In the genomic region with DNA sequence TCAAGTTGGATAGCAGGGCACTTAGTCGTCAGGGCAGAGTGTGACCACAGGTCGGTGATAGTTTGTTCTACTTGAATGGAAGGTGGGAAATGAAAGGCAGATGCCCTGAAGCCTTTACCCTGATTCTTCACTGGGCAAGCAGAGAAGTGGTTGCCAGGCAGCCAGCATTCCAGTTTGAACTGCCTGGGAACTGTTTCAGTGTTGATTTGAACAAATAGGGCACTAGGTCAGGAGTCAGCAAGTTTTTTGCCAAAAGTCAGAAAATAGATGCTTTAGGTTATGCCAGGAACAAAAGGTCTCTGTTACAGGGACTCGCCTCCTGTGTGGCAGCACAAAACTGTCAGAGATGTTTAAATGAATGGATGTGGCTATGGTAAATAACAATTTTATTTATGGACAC, we compare ENCODE assay signal across 22 mouse cellular contexts. TPM values are rescaled to one million over a fixed set of nuclear protein-coding genes. Genes with fewer than 3 reads are reported as not detected.
A peak's percentile ranks its signal among the peaks of the same experiment; 100 is the strongest.
DNase-seq lines count a peak whose midpoint lies in the region; ATAC-seq and TF ChIP-seq lines count a peak whose summit lies in the region.
"Had no signal": no experiment of that assay in that cellular context is flagged by ENCODE, and none has a peak within 500 bp of the region (broad histone marks: within the 10 kb centered on the region; RNA-seq: fewer than 3 reads in every experiment).

No protein-coding gene starts in this region.

- H3K27ac ChIP-seq in kidney, embryonic 16.5 days (ENCODE audit: low read length) = no peak overlapping the region
- H3K27ac ChIP-seq in lung, postnatal 0 days (ENCODE audit: low read length) = no peak overlapping the region
- H3K27ac ChIP-seq in forebrain, embryonic 14.5 days (ENCODE audit: low read depth, low read length) = no peak overlapping the region
- H3K27ac ChIP-seq: forebrain, embryonic 10.5 days; heart, embryonic 13.5 days; neural tube, embryonic 12.5 days; stomach, embryonic 15.5 days had no signal

- no peak overlapping the region for H3K9ac ChIP-seq in kidney, embryonic 16.5 days (replicated peaks; ENCODE audit: low read length)
- no peak overlapping the region for H3K9ac ChIP-seq in lung, postnatal 0 days (replicated peaks; ENCODE audit: low read depth)
- H3K9ac ChIP-seq in forebrain, embryonic 14.5 days (ENCODE audit: low read length) = no peak overlapping the region
- H3K9ac ChIP-seq: heart, embryonic 13.5 days; neural tube, embryonic 12.5 days; stomach, embryonic 15.5 days had no signal

- H3K4me2 ChIP-seq in kidney, embryonic 16.5 days (replicated peaks; ENCODE audit: low read depth, low read length) = no peak overlapping the region
- H3K4me2 ChIP-seq in lung, postnatal 0 days (replicated peaks; ENCODE audit: low read depth, low read length) = no peak overlapping the region
- no peak overlapping the region for H3K4me2 ChIP-seq in forebrain, embryonic 14.5 days (ENCODE audit: low read length)
- H3K4me2 ChIP-seq: heart, embryonic 13.5 days; neural tube, embryonic 12.5 days; stomach, embryonic 15.5 days had no signal

- H3K4me1 ChIP-seq in kidney, embryonic 16.5 days (ENCODE audit: insufficient read depth, low read length) = no peaks in the 10 kb centered on the region
- no peaks in the 10 kb centered on the region for H3K4me1 ChIP-seq in lung, postnatal 0 days (ENCODE audit: insufficient read depth, low read depth, low read length)
- no peaks in the 10 kb centered on the region for H3K4me1 ChIP-seq in forebrain, embryonic 14.5 days (ENCODE audit: control insufficient read depth, insufficient read depth, low read length)
- H3K4me1 ChIP-seq: forebrain, embryonic 10.5 days; heart, embryonic 13.5 days; neural tube, embryonic 12.5 days; stomach, embryonic 15.5 days had no signal

- ATAC-seq in kidney, embryonic 16.5 days (ENCODE audit: low FRiP score, low TSS enrichment) = no peak
- ATAC-seq in lung, postnatal 0 days = no peak
- no peak for ATAC-seq in forebrain, embryonic 14.5 days
- ATAC-seq: intestine, embryonic 16.5 days; midbrain, embryonic 16.5 days had no signal

- TF ChIP-seq CTCF in lung, postnatal 0 days (IDR thresholded peaks at IDR 0.05) = no peak

- H3K4me3 ChIP-seq in kidney, embryonic 16.5 days (ENCODE audit: low read length) = no peak overlapping the region
- H3K4me3 ChIP-seq in lung, postnatal 0 days (ENCODE audit: low read depth, low read length) = no peak overlapping the region
- no peak overlapping the region for H3K4me3 ChIP-seq in forebrain, embryonic 14.5 days (ENCODE audit: low read depth, low read length)
- H3K4me3 ChIP-seq: forebrain, embryonic 10.5 days; heart, embryonic 13.5 days; neural tube, embryonic 12.5 days; stomach, embryonic 15.5 days had no signal

- no peaks in the 10 kb centered on the region; the same call in 1 of the 2 replicates for H3K27me3 ChIP-seq in kidney, embryonic 16.5 days (ENCODE audit: insufficient read depth, low read length)
- H3K27me3 ChIP-seq in lung, postnatal 0 days (replicated peaks; ENCODE audit: insufficient read depth, low read length) = no peaks in the 10 kb centered on the region
- H3K27me3 ChIP-seq in forebrain, embryonic 14.5 days (replicated peaks; ENCODE audit: control insufficient read depth, insufficient read depth, low read length) = no peaks in the 10 kb centered on the region
- H3K27me3 ChIP-seq: neural tube, embryonic 12.5 days; stomach, embryonic 15.5 days had no signal

- DNase-seq in adrenal gland, postnatal 14 days = peak; percentile 24
- DNase-seq in adrenal gland, adult 18-20 months (ENCODE audit: low spot score in 2 of 2) = no peak
- DNase-seq in kidney, adult 18-20 months = peak; percentile 33
- peak; percentile 6 for DNase-seq in retina, postnatal 1 day
- DNase-seq in retina, embryonic 14.5 days (ENCODE audit: low spot score) = no peak
- DNase-seq in lung, postnatal 0 days (ENCODE audit: low spot score) = no peak
- no peak for DNase-seq in forebrain, embryonic 14.5 days (ENCODE audit: low spot score)
- DNase-seq: heart, postnatal 4 days; liver; thymus, postnatal 25 days had no signal

- H3K36me3 ChIP-seq in kidney, embryonic 16.5 days (ENCODE audit: insufficient read depth, low read length) = no peaks in the 10 kb centered on the region
- H3K36me3 ChIP-seq in lung, postnatal 0 days (ENCODE audit: insufficient read depth, low read length) = no peaks in the 10 kb centered on the region
- no peaks in the 10 kb centered on the region for H3K36me3 ChIP-seq in forebrain, embryonic 14.5 days (ENCODE audit: control insufficient read depth, insufficient read depth, low read length)
- H3K36me3 ChIP-seq: forebrain, embryonic 10.5 days; heart, embryonic 13.5 days; neural tube, embryonic 12.5 days; stomach, embryonic 15.5 days had no signal

- TF ChIP-seq EP300 in lung, postnatal 0 days (IDR thresholded peaks at IDR 0.05) = no peak

- 58% methylated on average over 3 of the region's 3 CpGs for WGBS in kidney, embryonic 16.5 days
- 51% methylated on average over 3 of the region's 3 CpGs for WGBS in lung, postnatal 0 days
- 69% methylated on average over 3 of the region's 3 CpGs for WGBS in forebrain, embryonic 14.5 days

- no peaks in the 10 kb centered on the region for H3K9me3 ChIP-seq in kidney, embryonic 16.5 days (ENCODE audit: low read length)
- H3K9me3 ChIP-seq in lung, postnatal 0 days (ENCODE audit: low read length) = no peaks in the 10 kb centered on the region
- no peaks in the 10 kb centered on the region for H3K9me3 ChIP-seq in forebrain, embryonic 14.5 days (replicated peaks; ENCODE audit: control insufficient read depth, low read length)
- H3K9me3 ChIP-seq: forebrain, embryonic 10.5 days; heart, embryonic 13.5 days; neural tube, embryonic 12.5 days; stomach, embryonic 15.5 days had no signal

RNA-seq across cellular contexts. Expression of gene Tas2r144, which starts 7.2 kb away (rescaled TPM):
- not detected in 2 replicates for total RNA-seq in adrenal gland, postnatal 14 days (2021)
- not detected for total RNA-seq in adrenal gland, adult 18-20 months (2021)
- polyA plus RNA-seq in kidney, embryonic 16.5 days (2015; fragmentation: Nextera tagmentation; extraction: Ambion mirVana) = not detected in 2 replicates
- not detected in 2 replicates for polyA plus RNA-seq in lung, postnatal 0 days (2015; fragmentation: Nextera tagmentation; extraction: Ambion mirVana)
- polyA plus RNA-seq in forebrain, embryonic 14.5 days (2014; fragmentation: Nextera tagmentation; extraction: Ambion mirVana) = not detected in 2 replicates
- total RNA-seq: gastrocnemius, postnatal 4 days; heart, postnatal 4 days; left cerebral cortex, postnatal 10 days; megakaryocyte, adult 5-6 weeks had no signal
- polyA plus RNA-seq: embryonic facial prominence, embryonic 14.5 days; forebrain, embryonic 10.5 days; heart, embryonic 13.5 days; intestine, embryonic 16.5 days; lung, embryonic 16.5 days; midbrain, embryonic 16.5 days; neural tube, embryonic 12.5 days; stomach, embryonic 15.5 days had no signal

RNA-seq across cellular contexts. Expression of gene Gstk1, which starts 23.4 kb away (rescaled TPM):
- 108 and 147 TPM in 2 replicates for total RNA-seq in adrenal gland, postnatal 14 days (2021)
- total RNA-seq in adrenal gland, adult 18-20 months (2021) = 100 to 1,000 TPM in 1 of 2 experiments, 10 to 100 TPM in 1; 79.7 to 476 TPM
- polyA plus RNA-seq in kidney, embryonic 16.5 days (2015; fragmentation: Nextera tagmentation; extraction: Ambion mirVana) = 36.7 and 37.8 TPM in 2 replicates
- polyA plus RNA-seq in lung, postnatal 0 days (2015; fragmentation: Nextera tagmentation; extraction: Ambion mirVana) = 94.8 and 105 TPM in 2 replicates
- polyA plus RNA-seq in forebrain, embryonic 14.5 days (2014; fragmentation: Nextera tagmentation; extraction: Ambion mirVana) = 9.9 and 13.1 TPM in 2 replicates

RNA-seq across cellular contexts. Expression of gene Tmem139, which starts 39.5 kb away (rescaled TPM):
- 0.86 and 1.0 TPM in 2 replicates for total RNA-seq in adrenal gland, postnatal 14 days (2021)
- 1 to 10 TPM in 1 of 2 experiments, under 1 TPM in 1; 0.35 to 5.6 TPM for total RNA-seq in adrenal gland, adult 18-20 months (2021)
- 4.6 and 4.9 TPM in 2 replicates for polyA plus RNA-seq in kidney, embryonic 16.5 days (2015; fragmentation: Nextera tagmentation; extraction: Ambion mirVana)
- 22.9 and 26.5 TPM in 2 replicates for polyA plus RNA-seq in lung, postnatal 0 days (2015; fragmentation: Nextera tagmentation; extraction: Ambion mirVana)
- not detected in 2 replicates for polyA plus RNA-seq in forebrain, embryonic 14.5 days (2014; fragmentation: Nextera tagmentation; extraction: Ambion mirVana)
- total RNA-seq: gastrocnemius, postnatal 4 days; left cerebral cortex, postnatal 10 days; megakaryocyte, adult 5-6 weeks had no signal
- polyA plus RNA-seq: midbrain, embryonic 16.5 days had no signal

RNA-seq across cellular contexts. Expression of gene Casp2, which starts 42.5 kb away (rescaled TPM):
- 21.8 and 30.2 TPM in 2 replicates for total RNA-seq in adrenal gland, postnatal 14 days (2021)
- 10 to 100 TPM; 16.6 to 24.1 TPM for total RNA-seq in adrenal gland, adult 18-20 months (2021)
- polyA plus RNA-seq in kidney, embryonic 16.5 days (2015; fragmentation: Nextera tagmentation; extraction: Ambion mirVana) = 70.6 and 71.2 TPM in 2 replicates
- polyA plus RNA-seq in lung, postnatal 0 days (2015; fragmentation: Nextera tagmentation; extraction: Ambion mirVana) = 29.0 and 33.1 TPM in 2 replicates
- 61.3 and 65.4 TPM in 2 replicates for polyA plus RNA-seq in forebrain, embryonic 14.5 days (2014; fragmentation: Nextera tagmentation; extraction: Ambion mirVana)

Comparison
In these comparisons a context has a peak if more than half of its experiments do, and no peak if none do; other contexts are left out.
1. DNase-seq: peak in adrenal gland, postnatal 14 days (single experiment), kidney, adult 18-20 months (single experiment) and retina, postnatal 1 day (single experiment); none in adrenal gland, adult 18-20 months (0 of 2), retina, embryonic 14.5 days (single experiment), lung, postnatal 0 days (single experiment) and forebrain, embryonic 14.5 days (single experiment).